Mouse (Mus musculus) lung, postnatal 0 days (tissue): ENCODE data around the gene Sox2.

ENCODE experiments used
- CTCF ChIP-seq: IDR thresholded peaks from 2 replicates; pipeline ENCODE4 v1.5.1; 2016; ENCODE audit warnings: antibody characterized with exemption, mild to moderate bottlenecking
- EP300 ChIP-seq: IDR thresholded peaks from 2 replicates; pipeline ENCODE4 v1.6.1; 2016; ENCODE audit warnings: antibody characterized with exemption, mild to moderate bottlenecking, control low read depth

DNA sequence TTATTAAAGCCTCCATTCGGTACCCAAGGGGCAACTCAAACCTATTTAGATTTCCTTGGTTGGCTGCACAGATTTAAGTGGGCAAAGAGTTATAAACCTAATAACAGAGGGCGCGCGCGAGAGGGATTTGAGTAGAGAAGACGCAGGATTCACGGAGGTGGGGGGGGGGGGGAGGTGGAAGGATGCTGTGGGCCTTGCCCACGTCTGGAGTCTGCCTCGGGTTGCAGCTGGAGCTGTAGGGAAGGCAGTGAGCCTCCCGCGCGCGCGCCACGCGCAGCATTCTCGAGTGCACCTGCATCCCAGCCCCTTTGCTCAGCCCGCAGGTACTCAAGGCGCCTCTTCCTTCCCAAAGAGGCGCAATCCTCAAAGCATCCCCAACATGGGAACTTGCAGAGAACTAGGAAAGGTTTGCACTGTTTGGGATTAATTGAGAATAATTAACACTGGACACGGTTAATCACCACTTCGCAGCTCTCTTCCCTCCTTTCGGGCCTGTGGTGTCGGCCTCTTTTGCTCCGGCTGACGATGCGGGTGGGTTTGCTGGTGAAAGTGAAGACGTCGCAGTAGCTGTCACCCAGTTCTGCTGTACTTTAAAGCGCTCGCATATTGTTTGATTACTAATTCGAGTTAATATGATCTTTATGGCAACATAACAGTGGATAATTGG, 11.3 kb downstream of the Sox2 start:
- TF ChIP-seq EP300 = no peak
- TF ChIP-seq CTCF = no peak
